Mouse (Mus musculus) E14TG2a.4 (cell line): ENCODE measurements at regions not wholly inside any gene's neighbourhood (a gene's known extent, or its start where the extent isn't known, plus 50 kb on each side); places are given as distances from the start of the nearest gene placed in this dataset.

ENCODE experiments used
- CTCF ChIP-seq: conservative IDR thresholded peaks from 2 replicates; pipeline ENCODE4 v1.5.1; 2014; ENCODE audit warnings: low read length
- NANOG ChIP-seq: IDR thresholded peaks from 2 replicates; pipeline ENCODE4 v1.6.1; 2014; ENCODE audit warnings: borderline replicate concordance, low read length, mixed read lengths
- POU5F1 ChIP-seq: IDR thresholded peaks from 2 replicates; pipeline ENCODE4 v1.6.1; 2014; ENCODE audit warnings: low read length, borderline replicate concordance

- TF ChIP-seq CTCF (no peak), NANOG (no peak), POU5F1 (no peak)
Observed at GRCm38 (mm10) chr4:25488479-25489069, 207.0 kb upstream of the Ufl1 start.
